Mouse (Mus musculus) left cerebral cortex, adult 8-10 months (tissue): Measurements from ENCODE around the gene Amelx. TPM values are rescaled to one million over a fixed set of nuclear protein-coding genes. Genes with fewer than 3 reads are reported as not detected.

Source experiments
- DNase-seq, 2 experiments: peaks; one replicate each; pipeline ENCODE4 v3.0.0; 2022; ENCODE audit warnings: low spot score in 2 of 2
- total RNA-seq, 4 experiments: library from RNA; stranded (reverse); gene quantifications; 2 replicates each; pipeline ENCODE4 v1.2.4; 2022

The Amelx gene
- total RNA-seq = not detected

- no peak for DNase-seq
Measured at GRCm38 (mm10) chrX:169187100-169187499, at the start of gene Amelx. TSS of gene Amelx (minus strand) at chrX:169187200.

- no peak for DNase-seq
Measured at GRCm38 (mm10) chrX:169222357-169223062, 35.5 kb upstream of the Amelx start.

- no peak for DNase-seq
Measured at GRCm38 (mm10) chrX:169220064-169220463, 33.1 kb upstream of the Amelx start.

GRCm38 (mm10) chrX:169210019-169210418 is 23.0 kb upstream of the Amelx start:
- DNase-seq = no peak

- no peak for DNase-seq
Measured at GRCm38 (mm10) chrX:169178634-169179033, 8.4 kb downstream of the Amelx start.

GRCm38 (mm10) chrX:169173796-169174195 is 13.2 kb downstream of the Amelx start:
- no peak for DNase-seq

- no peak for DNase-seq
Measured at GRCm38 (mm10) chrX:169170981-169171380, 16.0 kb downstream of the Amelx start.

- DNase-seq = no peak
Measured at GRCm38 (mm10) chrX:169158385-169158784, 28.6 kb downstream of the Amelx start.

- no peak for DNase-seq
Measured at GRCm38 (mm10) chrX:169153805-169154204, 33.2 kb downstream of the Amelx start.

- no peak for DNase-seq
Measured at GRCm38 (mm10) chrX:169140467-169140866, 46.5 kb downstream of the Amelx start.

- no peak for DNase-seq
Measured at GRCm38 (mm10) chrX:169139758-169140157, 47.2 kb downstream of the Amelx start.

Other genes with a start within 250 kb of the Amelx start
- gene Hccs, start 133.2 kb upstream of the Amelx start, total RNA-seq = 10 to 100 TPM; 21.1 to 24.9 (median 23.1) TPM